Mouse (Mus musculus) CD8-positive naive resting alpha-beta T cell, adult 2 months (primary cell): ENCODE measurements around the gene Rexo4.

ENCODE experiments used
- DNase-seq, 2 experiments: peaks; one replicate each; pipeline ENCODE4 v3.0.0; 2022; ENCODE audit warnings: low read depth in 2 of 2, low spot score in 2 of 2

The Rexo4 gene

GRCm38 (mm10) chr2:26963923-26964723 lies at the start of gene Rexo4:
Gene Rexo4 (minus strand): TSS chr2:26964386.
- DNase-seq, result peak; percentile 89 to 92

GRCm38 (mm10) chr2:27009714-27010244 lies 45.6 kb upstream of the Rexo4 start, which contains the start of gene Cacfd1:
Gene Cacfd1 (plus strand): TSS chr2:27009926.
- peak; percentile 85 for DNase-seq

- no peak for DNase-seq
Observed at GRCm38 (mm10) chr2:27007701-27008100, 43.5 kb upstream of the Rexo4 start.

- no peak for DNase-seq
Observed at GRCm38 (mm10) chr2:27006255-27006654, 42.1 kb upstream of the Rexo4 start.

GRCm38 (mm10) chr2:26997993-26998392 lies 33.8 kb upstream of the Rexo4 start:
- DNase-seq, result no peak

GRCm38 (mm10) chr2:26997498-26997897 lies 33.3 kb upstream of the Rexo4 start:
- no peak for DNase-seq

GRCm38 (mm10) chr2:26993936-26994335 lies 29.8 kb upstream of the Rexo4 start:
- no peak for DNase-seq

GRCm38 (mm10) chr2:26984640-26985039 lies 20.5 kb upstream of the Rexo4 start:
- no peak for DNase-seq

GRCm38 (mm10) chr2:26984179-26984578 lies 20.0 kb upstream of the Rexo4 start:
- no peak for DNase-seq

- no peak for DNase-seq
Observed at GRCm38 (mm10) chr2:26980361-26980760, 16.2 kb upstream of the Rexo4 start.

- DNase-seq, result no peak
Observed at GRCm38 (mm10) chr2:26973960-26974359, 9.8 kb upstream of the Rexo4 start.

- DNase-seq, result no peak
Observed at GRCm38 (mm10) chr2:26973116-26973515, 8.9 kb upstream of the Rexo4 start, which contains the start of gene Adamts13. Gene Adamts13 (plus strand): TSS chr2:26973416.

- DNase-seq, result no peak
Observed at GRCm38 (mm10) chr2:26967262-26967661, 3.1 kb upstream of the Rexo4 start.

- DNase-seq, result no peak
Observed at GRCm38 (mm10) chr2:26964724-26965370, 661 bp upstream of the Rexo4 start.

- DNase-seq, result no peak
Observed at GRCm38 (mm10) chr2:26960756-26961155, 3.4 kb downstream of the Rexo4 start.

- DNase-seq, result no peak
Observed at GRCm38 (mm10) chr2:26957488-26957859, 6.7 kb downstream of the Rexo4 start.

GRCm38 (mm10) chr2:26956811-26957487 lies 7.2 kb downstream of the Rexo4 start:
- no peak for DNase-seq

- no peak for DNase-seq
Observed at GRCm38 (mm10) chr2:26954735-26955395, 9.3 kb downstream of the Rexo4 start.

GRCm38 (mm10) chr2:26952866-26953265 lies 11.3 kb downstream of the Rexo4 start:
- DNase-seq, result no peak

- DNase-seq, result no peak
Observed at GRCm38 (mm10) chr2:26952193-26952592, 12.0 kb downstream of the Rexo4 start.

GRCm38 (mm10) chr2:26951346-26951905 lies 12.8 kb downstream of the Rexo4 start:
- DNase-seq, result no peak
